Mouse (Mus musculus): ENCODE data around the gene Fam89b.

DNA sequence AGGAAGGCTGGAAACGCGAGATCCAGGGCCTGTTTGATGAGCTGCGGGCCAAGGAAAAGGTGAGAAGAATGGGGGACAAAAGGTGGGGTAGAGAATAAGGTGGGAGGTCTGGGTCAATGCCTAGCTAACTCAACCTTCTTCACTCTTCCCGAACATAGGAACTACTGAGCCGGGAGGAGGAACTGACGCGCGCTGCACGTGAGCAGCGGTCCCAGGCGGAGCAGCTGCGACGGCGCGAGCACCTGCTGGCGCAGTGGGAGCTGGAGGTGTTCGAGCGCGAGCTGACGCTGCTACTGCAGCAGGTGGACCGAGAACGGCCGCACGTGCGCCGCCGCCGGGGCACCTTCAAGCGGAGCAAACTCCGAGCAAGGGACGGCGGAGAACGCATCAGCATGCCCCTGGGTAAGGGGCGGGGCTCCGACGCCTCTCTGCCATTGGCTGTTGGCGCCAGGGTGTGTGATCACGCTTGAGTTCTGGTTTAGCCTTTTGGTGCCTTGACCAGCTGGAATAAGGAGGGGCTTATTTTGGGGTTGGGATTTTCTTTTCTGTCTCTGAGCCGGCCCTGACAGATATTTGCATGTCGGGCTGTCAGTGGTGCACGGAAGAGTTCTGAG lies 33.5 kb downstream of the Fam89b start:
- TF ChIP-seq CTCF (IDR thresholded peaks at IDR 0.05; ENCODE audit: control insufficient read depth, insufficient read depth, insufficient replicate concordance, low read depth, low read length), result no peak
- no peak for TF ChIP-seq POLR2A (IDR thresholded peaks at IDR 0.05; ENCODE audit: control insufficient read depth, low read depth, low read length)
